Mouse (Mus musculus) lung, embryonic 15.5 days (tissue): ENCODE data around the gene Camsap1. TPM values are rescaled to one million over a fixed set of nuclear protein-coding genes. Genes with fewer than 3 reads are reported as not detected.

Experiments
- ATAC-seq: fragments of 200-750 bp; cut with Nextera tagmentation; 2 replicates; pipeline ENCODE4 v1.8.0; 2017; ENCODE audit warnings: moderate number of reproducible peaks, borderline replicate concordance; ENCODE audit not compliant: low FRiP score, low TSS enrichment; ENCODE audit errors: extremely low read depth
- H3K27ac ChIP-seq: fragments of 300-500 bp; sonication (generic); 2 replicates; pipeline ENCODE4 v1.5.1; 2015; ENCODE audit warnings: moderate library complexity, mild to moderate bottlenecking, inconsistent platforms
- H3K27me3 ChIP-seq: fragments of 300-500 bp; sonication (generic); 2 replicates; pipeline ENCODE4 v1.6.1; 2015; ENCODE audit warnings: inconsistent platforms
- H3K36me3 ChIP-seq: fragments of 300-500 bp; sonication (generic); 2 replicates; pipeline ENCODE4 v1.6.1; 2015; ENCODE audit warnings: inconsistent platforms
- H3K4me1 ChIP-seq: fragments of 300-500 bp; sonication (generic); 2 replicates; pipeline ENCODE4 v1.6.1; 2015; ENCODE audit warnings: inconsistent platforms
- H3K4me2 ChIP-seq: fragments of 300-500 bp; sonication (generic); 2 replicates; pipeline ENCODE4 v1.6.1; 2015; ENCODE audit warnings: inconsistent platforms, mild to moderate bottlenecking, moderate library complexity
- H3K4me3 ChIP-seq: fragments of 300-500 bp; sonication (generic); 2 replicates; pipeline ENCODE4 v1.5.1; 2015; ENCODE audit warnings: mild to moderate bottlenecking, inconsistent platforms
- H3K9ac ChIP-seq: fragments of 300-500 bp; sonication (generic); 2 replicates; pipeline ENCODE4 v1.6.1; 2015; ENCODE audit warnings: inconsistent platforms
- H3K9me3 ChIP-seq: fragments of 300-500 bp; sonication (generic); 2 replicates; pipeline ENCODE4 v1.6.1; 2016; ENCODE audit warnings: inconsistent platforms
- WGBS: fragments of 180-500 bp; shearing (Covaris S2); methylation state at CpG from one replicate; pipeline ENCODE4 v1.1.7; 2015; 5-methylcytosine and 5-hydroxymethylcytosine counted together
- polyA plus RNA-seq: library from polyadenylated mRNA; unstranded; fragments of >200 nt; fragmentation: Nextera tagmentation; extraction: Ambion mirVana; gene quantifications from 2 replicates; pipeline ENCODE4 v1.2.1, GENCODE M21; 2015

The Camsap1 gene
- polyA plus RNA-seq, 1 experiment from 2014 or later = 20.4 TPM

DNA sequence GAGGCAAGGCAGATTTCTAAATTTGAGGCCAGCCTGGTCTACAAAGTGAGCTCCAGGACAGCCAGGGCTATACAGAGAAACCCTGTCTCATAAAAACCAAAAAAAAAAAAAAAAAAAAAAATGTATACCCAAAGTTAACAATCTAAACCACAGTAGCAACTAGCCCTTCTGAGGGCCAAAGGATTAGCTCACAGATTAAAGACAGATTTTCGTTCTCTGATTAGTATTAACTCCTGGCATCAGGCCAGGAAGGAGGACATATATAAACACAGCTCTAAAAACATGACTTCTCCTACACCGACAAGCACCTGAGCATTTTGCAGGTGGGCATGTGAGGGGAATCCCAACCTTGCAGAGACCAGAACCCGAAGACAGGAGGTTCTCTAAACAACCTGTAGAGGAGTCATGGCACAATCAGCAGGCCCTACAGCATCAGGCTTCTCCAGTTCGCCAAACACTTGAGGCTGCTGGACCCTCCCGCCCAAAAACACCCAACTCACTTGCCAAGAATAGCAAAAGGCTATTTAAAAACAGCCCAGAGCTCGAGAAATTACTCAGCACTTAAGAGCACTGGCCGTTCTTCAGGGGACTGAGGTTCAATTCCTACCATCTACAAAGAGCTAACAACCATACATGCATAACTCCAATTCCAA, 5.4 kb downstream of the Camsap1 start:
- Histone ChIP-seq H3K4me3 (no peak overlapping the region), H3K9me3 (no peaks in the 10 kb centered on the region), H3K27ac (no peak overlapping the region), H3K4me1 (peaks cover 45% of the 10 kb centered on the region), H3K27me3 (no peaks in the 10 kb centered on the region), H3K36me3 (no peaks in the 10 kb centered on the region), H3K4me2 (no peak overlapping the region), H3K9ac (no peak overlapping the region)
- WGBS = 50% methylated on average over 7 of the region's 7 CpGs
- no peak for ATAC-seq

DNA sequence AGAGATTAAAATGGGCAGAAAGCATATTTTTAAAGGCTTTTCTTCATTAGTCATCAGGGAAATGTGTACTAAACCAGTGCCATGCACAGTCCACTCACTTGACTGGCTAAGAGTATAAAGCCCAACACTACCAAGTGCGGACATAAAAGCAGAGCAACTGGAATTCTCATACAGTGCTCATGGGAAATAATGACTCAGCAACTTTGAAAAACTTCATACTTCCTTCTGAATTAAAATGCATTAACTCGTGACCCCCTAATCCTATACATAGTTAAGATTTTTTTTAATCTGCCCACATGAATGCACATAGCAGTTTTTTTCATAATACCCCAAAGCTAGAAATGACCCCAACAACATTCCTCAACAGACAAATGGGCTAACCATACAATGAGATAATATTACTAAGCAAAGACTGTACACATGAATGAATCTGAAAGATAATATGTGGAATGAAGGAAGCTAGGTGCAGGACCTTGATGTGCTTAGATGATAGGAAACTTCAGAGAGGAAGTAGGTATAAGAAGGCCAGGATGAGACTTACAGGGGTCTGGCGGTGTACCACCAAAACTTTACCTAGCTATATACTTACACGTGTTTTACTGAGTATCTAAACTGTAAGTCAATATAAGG, 7.8 kb downstream of the Camsap1 start:
- no peak for ATAC-seq
- Histone ChIP-seq H3K4me1 (peaks cover 34% of the 10 kb centered on the region), H3K9me3 (no peaks in the 10 kb centered on the region), H3K27me3 (no peaks in the 10 kb centered on the region), H3K4me3 (no peak overlapping the region), H3K4me2 (no peak overlapping the region), H3K36me3 (no peaks in the 10 kb centered on the region), H3K27ac (no peak overlapping the region), H3K9ac (no peak overlapping the region)
- 83% methylated on average over 4 of the region's 4 CpGs for whole genome bisulfite sequencing

DNA sequence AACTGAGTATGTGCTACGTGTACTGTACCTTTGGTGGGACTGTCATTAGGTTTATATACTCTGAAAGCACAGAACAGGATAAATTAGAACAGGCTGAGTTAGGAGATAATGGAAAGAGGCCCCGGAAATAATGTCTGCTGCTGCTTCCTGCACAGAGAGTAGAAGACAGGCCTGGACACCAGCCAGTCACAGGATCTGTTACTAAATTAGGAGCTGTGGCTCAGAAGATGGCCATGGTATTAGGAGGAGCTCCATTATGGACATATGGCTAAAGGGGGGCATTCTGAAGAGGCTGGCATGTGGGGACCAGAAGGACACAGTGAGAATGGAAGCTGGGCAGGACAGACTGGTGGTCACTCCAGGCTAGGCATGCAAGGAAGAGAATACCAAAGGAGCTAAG, 12.7 kb downstream of the Camsap1 start:
- peaks cover 11% of the 10 kb centered on the region for H3K36me3 ChIP-seq
- H3K4me2 ChIP-seq = no peak overlapping the region
- H3K9ac ChIP-seq = no peak overlapping the region
- H3K27me3 ChIP-seq = no peaks in the 10 kb centered on the region
- no peak for ATAC-seq
- 39% methylated on average over 2 of the region's 2 CpGs for WGBS
- no peak overlapping the region for H3K4me3 ChIP-seq
- no peak overlapping the region for H3K27ac ChIP-seq
- no peaks in the 10 kb centered on the region for H3K9me3 ChIP-seq
- peaks cover 9% of the 10 kb centered on the region for H3K4me1 ChIP-seq

DNA sequence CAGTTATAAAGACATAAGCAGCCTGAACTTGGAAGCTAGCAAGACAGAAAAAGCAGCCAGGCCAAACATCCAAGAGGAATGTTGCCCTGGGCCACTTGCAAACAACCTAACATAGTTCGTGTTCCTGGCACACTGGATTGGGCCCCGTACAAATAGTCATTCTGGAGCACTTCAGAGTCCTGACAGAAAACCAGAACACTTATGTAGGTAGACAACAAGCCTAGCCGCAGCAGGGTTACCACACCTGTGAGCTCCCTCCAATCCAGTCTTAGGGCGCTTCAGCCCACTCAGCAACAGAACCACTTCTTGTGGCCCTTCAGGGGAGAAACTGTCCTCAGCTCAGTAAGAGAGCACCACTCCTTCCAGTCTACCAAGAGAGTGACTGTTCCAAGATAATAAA, 13.8 kb downstream of the Camsap1 start:
- H3K27me3 ChIP-seq = no peaks in the 10 kb centered on the region
- no peaks in the 10 kb centered on the region for H3K9me3 ChIP-seq
- H3K4me1 ChIP-seq = peaks cover 9% of the 10 kb centered on the region
- no peak overlapping the region for H3K27ac ChIP-seq
- WGBS = 64% methylated on average over 4 of the region's 4 CpGs
- H3K4me3 ChIP-seq = no peak overlapping the region
- H3K36me3 ChIP-seq = peaks cover 22% of the 10 kb centered on the region
- ATAC-seq = no peak
- no peak overlapping the region for H3K9ac ChIP-seq
- no peak overlapping the region for H3K4me2 ChIP-seq

DNA sequence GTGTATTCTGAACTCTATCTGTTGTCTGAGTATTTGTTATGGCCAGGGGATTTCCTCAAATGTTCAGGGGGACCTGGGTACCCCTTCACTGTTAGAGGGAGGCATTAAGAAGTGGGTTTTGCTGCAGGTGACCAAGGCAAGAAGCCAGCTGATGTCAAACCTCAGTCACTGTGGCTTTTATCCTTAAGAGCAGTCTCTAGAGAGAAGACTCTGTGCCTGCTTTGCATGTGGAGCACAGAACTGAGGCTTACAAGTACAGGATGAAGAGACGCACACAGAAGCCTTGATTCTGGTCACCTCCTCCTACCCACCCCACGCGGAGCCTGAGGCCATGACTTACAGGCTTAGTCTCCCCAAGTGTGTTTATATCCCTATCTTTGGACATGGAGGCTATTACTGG, 33.8 kb downstream of the Camsap1 start:
- Histone ChIP-seq H3K36me3 (peaks cover 50% of the 10 kb centered on the region), H3K4me3 (no peak overlapping the region), H3K9me3 (no peaks in the 10 kb centered on the region), H3K27me3 (no peaks in the 10 kb centered on the region), H3K27ac (no peak overlapping the region; the same call in 1 of the 2 replicates), H3K4me2 (no peak overlapping the region), H3K4me1 (no peaks in the 10 kb centered on the region), H3K9ac (no peak overlapping the region)
- no peak for ATAC-seq
- WGBS = 93% methylated on average over 3 of the region's 3 CpGs

DNA sequence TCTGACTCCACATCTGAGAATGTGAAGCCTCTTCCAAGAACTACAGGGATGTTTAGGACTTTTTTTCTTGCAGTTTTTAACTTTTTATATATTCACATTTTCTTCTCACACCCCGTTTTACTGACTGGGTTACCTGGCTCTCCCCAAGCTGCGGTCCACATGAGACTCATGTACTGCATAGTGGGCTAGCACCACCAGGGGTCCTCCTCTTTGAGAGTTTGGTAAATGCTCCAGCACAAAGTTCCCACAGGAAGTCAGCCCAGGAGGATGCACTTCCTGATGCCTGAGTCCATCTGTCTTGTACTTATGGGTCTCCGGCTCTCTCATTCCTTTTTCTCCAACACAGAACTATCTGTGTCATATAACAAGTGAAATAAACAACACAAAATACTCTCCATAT, 35.1 kb downstream of the Camsap1 start:
- H3K4me1 ChIP-seq = no peaks in the 10 kb centered on the region
- H3K4me3 ChIP-seq = no peak overlapping the region
- no peak overlapping the region for H3K9ac ChIP-seq
- no peak overlapping the region for H3K27ac ChIP-seq
- H3K27me3 ChIP-seq = no peaks in the 10 kb centered on the region
- H3K4me2 ChIP-seq = no peak overlapping the region
- ATAC-seq = no peak
- no peaks in the 10 kb centered on the region for H3K9me3 ChIP-seq
- 71% methylated on average over 3 of the region's 3 CpGs for WGBS
- peaks cover 53% of the 10 kb centered on the region for H3K36me3 ChIP-seq

DNA sequence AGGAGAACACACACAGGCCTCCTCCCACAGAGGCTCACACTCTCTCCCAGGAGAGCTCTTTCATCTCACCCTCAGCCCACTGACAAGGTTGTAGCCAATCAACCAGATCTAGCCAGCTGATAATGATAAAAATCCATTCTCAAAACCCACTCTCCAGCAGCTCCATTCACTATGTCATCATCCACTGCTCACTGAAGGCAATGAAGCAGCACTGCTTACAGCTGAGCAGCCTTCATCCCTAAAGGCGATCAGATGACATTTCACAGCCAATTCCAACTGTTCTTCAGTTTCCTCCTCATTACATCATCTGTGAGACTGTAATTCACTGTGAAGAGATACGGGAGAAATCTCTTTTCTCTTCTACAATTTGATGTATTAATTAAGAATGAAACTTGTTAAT, 39.3 kb downstream of the Camsap1 start:
- 89% methylated on average over 2 of the region's 2 CpGs for WGBS
- no peaks in the 10 kb centered on the region for H3K9me3 ChIP-seq
- no peaks in the 10 kb centered on the region for H3K27me3 ChIP-seq
- no peak overlapping the region for H3K9ac ChIP-seq
- H3K4me3 ChIP-seq = no peak overlapping the region
- no peak for ATAC-seq
- H3K4me2 ChIP-seq = no peak overlapping the region
- no peaks in the 10 kb centered on the region for H3K4me1 ChIP-seq
- H3K36me3 ChIP-seq = peaks cover 67% of the 10 kb centered on the region
- H3K27ac ChIP-seq = no peak overlapping the region

DNA sequence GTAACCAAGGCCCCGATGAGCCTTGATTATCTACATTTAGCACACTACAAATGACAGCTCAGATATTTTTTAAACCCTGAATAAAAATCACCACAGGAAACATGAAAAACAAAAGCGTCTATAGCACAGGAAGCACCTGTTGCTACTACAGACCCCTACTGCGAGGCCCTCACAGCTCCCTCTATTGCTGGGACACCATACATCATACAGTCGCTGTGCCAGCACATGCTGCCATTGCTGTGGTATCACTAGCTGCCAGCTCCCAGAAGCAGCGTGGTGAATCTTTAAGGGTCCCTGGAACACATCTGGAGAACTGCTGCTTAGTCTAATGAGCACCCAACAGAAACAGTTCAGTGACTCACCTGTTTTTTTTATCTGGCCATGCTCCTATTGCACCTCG, 42.6 kb downstream of the Camsap1 start:
- no peaks in the 10 kb centered on the region for H3K4me1 ChIP-seq
- 79% methylated on average over 6 of the region's 6 CpGs for WGBS
- no peak overlapping the region for H3K4me3 ChIP-seq
- no peak overlapping the region for H3K27ac ChIP-seq
- H3K4me2 ChIP-seq = no peak overlapping the region
- ATAC-seq = no peak
- H3K27me3 ChIP-seq = no peaks in the 10 kb centered on the region
- peaks cover 90% of the 10 kb centered on the region for H3K36me3 ChIP-seq
- H3K9ac ChIP-seq = no peak overlapping the region
- no peaks in the 10 kb centered on the region for H3K9me3 ChIP-seq

DNA sequence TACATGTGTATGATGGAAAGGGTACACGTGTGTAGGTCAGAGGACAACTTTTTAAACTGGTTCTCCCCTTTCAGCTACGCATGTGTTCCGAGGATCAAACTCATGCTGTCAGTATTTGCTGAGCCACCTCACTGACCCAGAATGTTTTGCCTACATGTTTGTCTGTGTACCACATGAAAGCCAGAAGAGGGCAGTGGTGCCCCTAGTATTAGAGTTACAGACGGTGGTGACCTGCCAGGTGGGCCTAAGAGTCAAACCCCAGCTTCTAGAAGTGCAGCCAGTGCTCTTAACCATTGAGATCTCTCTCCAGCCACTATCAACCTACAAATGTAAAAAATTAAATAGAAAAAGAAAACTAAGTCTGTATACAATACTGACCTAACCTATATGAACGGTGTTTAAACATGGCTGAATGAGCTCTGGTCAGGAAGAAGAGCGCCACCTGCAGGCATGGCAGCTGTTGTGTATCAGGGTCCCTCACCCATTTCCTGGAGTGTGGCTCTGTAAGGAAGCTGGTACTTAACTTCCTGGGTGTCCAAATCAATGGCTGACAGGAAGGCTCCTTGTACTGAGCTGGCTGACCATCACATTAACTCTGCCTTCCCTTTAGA, 51.7 kb downstream of the Camsap1 start:
- no peak for ATAC-seq
- H3K36me3 ChIP-seq = peaks cover 84% of the 10 kb centered on the region
- H3K4me2 ChIP-seq = no peak overlapping the region
- H3K4me1 ChIP-seq = no peaks in the 10 kb centered on the region
- H3K9me3 ChIP-seq = no peaks in the 10 kb centered on the region
- H3K9ac ChIP-seq = no peak overlapping the region
- WGBS = 75% methylated on average over 6 of the region's 6 CpGs
- no peak overlapping the region for H3K4me3 ChIP-seq
- no peak overlapping the region for H3K27ac ChIP-seq
- no peaks in the 10 kb centered on the region for H3K27me3 ChIP-seq

DNA sequence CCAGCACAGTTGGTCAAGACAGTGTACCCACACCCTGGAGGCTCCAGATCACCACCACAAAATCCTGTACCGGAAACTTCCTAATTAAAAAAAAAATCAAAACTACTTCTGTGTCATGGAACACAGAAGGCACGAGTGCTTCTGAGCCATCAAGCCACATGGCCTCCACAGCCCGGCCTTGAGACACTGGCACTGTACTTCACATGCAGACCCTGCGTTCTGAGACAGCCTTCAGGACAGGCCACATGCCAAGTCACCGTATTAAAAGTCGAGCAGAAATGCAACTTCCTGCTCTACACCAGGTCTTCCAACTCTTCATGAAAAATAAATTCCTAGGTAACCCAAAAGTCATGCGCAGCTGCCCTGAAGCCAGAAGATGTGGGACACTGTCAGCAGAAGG, 55.3 kb downstream of the Camsap1 start:
- no peaks in the 10 kb centered on the region for H3K4me1 ChIP-seq
- peaks cover 58% of the 10 kb centered on the region for H3K36me3 ChIP-seq
- H3K4me3 ChIP-seq = no peak overlapping the region
- H3K27ac ChIP-seq = no peak overlapping the region
- no peak overlapping the region for H3K9ac ChIP-seq
- no peak for ATAC-seq
- no peaks in the 10 kb centered on the region for H3K27me3 ChIP-seq
- WGBS = 89% methylated on average over 7 of the region's 7 CpGs
- no peak overlapping the region for H3K4me2 ChIP-seq
- H3K9me3 ChIP-seq = no peaks in the 10 kb centered on the region

DNA sequence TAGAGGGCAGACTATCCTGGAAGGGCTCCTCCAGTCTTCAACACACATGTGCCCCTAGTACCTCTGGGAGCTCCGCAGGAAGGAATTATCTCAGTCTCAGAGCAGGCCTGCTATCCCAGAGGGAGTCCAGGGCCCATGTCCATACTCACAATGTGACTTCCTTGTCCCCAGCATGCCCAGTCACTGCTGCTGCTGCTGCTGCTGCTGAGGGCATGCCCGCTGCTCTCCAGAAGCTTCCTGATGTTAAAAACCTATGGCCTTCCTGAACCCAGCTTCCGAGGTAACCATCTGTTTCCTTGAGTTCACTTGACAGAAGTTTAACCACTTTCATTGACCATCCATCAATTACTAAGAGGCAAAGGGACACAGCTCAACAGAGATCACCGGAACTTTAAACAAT, 58.1 kb downstream of the Camsap1 start:
- Histone ChIP-seq H3K27me3 (no peaks in the 10 kb centered on the region), H3K4me2 (no peak overlapping the region), H3K4me1 (no peaks in the 10 kb centered on the region), H3K9ac (no peak overlapping the region), H3K27ac (no peak overlapping the region), H3K36me3 (peaks cover 32% of the 10 kb centered on the region), H3K9me3 (no peaks in the 10 kb centered on the region), H3K4me3 (no peak overlapping the region)
- no peak for ATAC-seq
- 74% methylated on average over 4 of the region's 4 CpGs for WGBS

DNA sequence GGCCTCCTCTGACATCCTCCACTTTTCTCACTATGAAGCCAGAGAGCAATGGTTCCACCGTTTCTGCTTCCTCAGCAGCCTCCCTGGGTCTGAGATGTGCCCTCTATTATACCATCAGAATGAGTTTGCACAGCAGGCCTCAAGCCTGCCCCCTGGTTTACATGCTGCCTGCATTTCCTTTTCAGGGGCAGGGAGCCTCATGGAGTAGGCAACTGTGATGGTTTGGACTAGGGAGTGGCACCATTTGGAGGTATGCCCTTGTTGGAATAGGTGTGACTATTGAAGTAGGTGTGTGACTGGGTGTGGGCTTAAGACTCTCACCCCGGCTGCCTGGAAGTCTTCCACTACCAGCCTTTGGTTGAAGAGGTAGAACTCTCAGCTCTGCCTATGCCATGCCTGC, 59.3 kb downstream of the Camsap1 start:
- Histone ChIP-seq H3K36me3 (peaks cover 24% of the 10 kb centered on the region; the same call in 1 of the 2 replicates), H3K9ac (no peak overlapping the region), H3K27me3 (no peaks in the 10 kb centered on the region), H3K4me3 (no peak overlapping the region), H3K27ac (no peak overlapping the region), H3K4me1 (no peaks in the 10 kb centered on the region), H3K4me2 (no peak overlapping the region), H3K9me3 (no peaks in the 10 kb centered on the region)
- 81% methylated on average over 2 of the region's 2 CpGs for WGBS
- no peak for ATAC-seq
